Mouse (Mus musculus): ENCODE measurements around the gene Gm5475. TPM values are rescaled to one million over a fixed set of nuclear protein-coding genes. Genes with fewer than 3 reads are reported as not detected.

Gm5475 gene
- polyA plus RNA-seq, 1 experiment from 2014 or later = not detected

DNA sequence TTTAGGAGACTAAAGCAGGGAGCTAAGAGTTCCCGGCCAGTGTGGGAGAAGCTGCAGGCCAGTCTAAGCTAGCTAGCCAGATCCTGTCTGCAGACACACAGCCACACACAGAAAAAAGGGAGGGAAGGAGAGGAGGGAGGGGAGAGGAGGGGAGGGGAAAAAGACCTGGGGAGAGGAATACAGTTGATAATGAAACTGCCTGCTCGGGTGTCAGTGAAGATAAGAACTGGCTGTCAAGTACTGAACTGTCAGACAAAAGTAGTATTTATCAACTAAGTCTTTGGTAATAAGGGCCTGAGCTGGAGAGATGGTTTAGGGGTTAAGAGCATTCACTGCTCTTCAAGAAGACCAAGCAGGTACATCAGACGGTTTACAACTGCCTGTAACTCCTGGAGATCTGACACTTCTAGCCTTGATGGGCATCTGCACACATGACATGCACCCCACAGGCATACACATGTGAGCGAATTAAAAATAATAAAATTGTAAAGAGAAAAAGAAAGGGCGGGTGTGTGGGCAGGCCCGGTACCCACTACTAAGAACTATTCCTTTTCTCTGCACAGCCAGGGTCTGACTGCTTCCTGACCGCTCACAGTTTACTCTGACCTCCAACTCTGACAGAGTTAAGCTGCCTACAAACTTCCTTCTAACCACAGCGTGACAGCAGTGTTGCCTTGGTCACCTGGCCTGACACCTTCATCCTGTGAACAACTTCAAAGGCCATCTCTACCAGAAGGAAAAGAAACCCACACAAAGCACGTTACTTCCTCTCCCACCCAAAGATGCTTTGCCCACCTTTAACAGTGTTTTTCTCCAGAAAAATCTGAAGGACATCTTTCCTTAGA is 1.8 kb upstream of the Gm5475 start:
- Histone ChIP-seq H3K36me3 (ENCODE audit: control insufficient read depth, insufficient read depth) (no peaks in the 10 kb centered on the region), H3K27ac (ENCODE audit: low read length) (peak overlapping the region; percentile 47), H3K4me3 (ENCODE audit: low read length) (no peak overlapping the region), H3K27me3 (ENCODE audit: control insufficient read depth, insufficient read depth, low read length) (peaks cover 3% of the 10 kb centered on the region), H3K4me1 (ENCODE audit: control insufficient read depth, insufficient read depth, low read length) (peaks cover 46% of the 10 kb centered on the region), H3K4me2 (ENCODE audit: low read depth, low read length) (peak overlapping the region; percentile 31), H3K9ac (ENCODE audit: low read length) (peak overlapping the region; percentile 58), H3K9me3 (replicated peaks; ENCODE audit: control insufficient read depth, low read length) (no peaks in the 10 kb centered on the region)
- no peak for ATAC-seq (replicated peaks; ENCODE audit: extremely low read depth, insufficient read depth, low FRiP score)
- 47% methylated on average over 9 of the region's 9 CpGs for WGBS

DNA sequence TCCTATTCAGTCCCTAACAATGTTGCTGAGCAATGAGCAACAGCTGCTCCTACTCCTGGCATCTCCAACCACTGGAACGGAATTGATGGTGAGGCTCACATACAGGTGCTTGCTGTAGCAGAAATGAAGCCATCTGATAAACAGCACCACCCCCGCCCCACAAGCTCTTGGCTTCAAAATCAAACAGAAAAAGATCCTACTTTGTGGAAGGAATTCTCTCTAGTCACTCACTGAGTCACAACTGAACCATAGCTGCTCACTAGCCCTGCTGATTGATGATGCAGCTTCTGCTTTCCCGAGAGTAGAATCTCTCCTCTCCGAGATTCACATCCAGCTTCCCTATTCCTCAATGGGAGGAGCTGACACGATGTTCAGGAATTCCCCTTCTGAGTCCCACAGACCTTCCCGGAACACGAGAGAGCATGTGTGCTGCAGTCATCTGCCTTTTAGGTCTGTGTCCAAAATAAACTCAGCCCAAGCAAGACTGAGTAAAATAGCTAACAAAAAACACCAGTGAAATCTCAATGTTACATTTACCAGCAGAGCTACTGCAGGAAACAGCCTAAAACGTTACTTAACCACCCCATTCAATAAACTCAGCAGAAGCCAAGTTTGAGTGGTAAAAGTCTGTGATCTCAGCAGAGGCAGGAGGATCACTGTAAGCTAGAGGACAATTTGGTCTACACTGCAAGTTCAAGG is 739 bp upstream of the Gm5475 start:
- Histone ChIP-seq H3K4me2 (ENCODE audit: low read depth, low read length) (peak overlapping the region; percentile 100), H3K9ac (ENCODE audit: low read length) (no peak overlapping the region; the same call in 1 of the 2 replicates), H3K36me3 (ENCODE audit: control insufficient read depth, insufficient read depth) (no peaks in the 10 kb centered on the region), H3K4me3 (ENCODE audit: low read length) (peak overlapping the region; percentile 89), H3K27ac (ENCODE audit: low read length) (0 out of 2 replicates have a peak overlapping the region, but pooled peaks have one; percentile 2), H3K9me3 (replicated peaks; ENCODE audit: control insufficient read depth, low read length) (no peaks in the 10 kb centered on the region), H3K4me1 (ENCODE audit: control insufficient read depth, insufficient read depth, low read length) (peaks cover 39% of the 10 kb centered on the region), H3K27me3 (ENCODE audit: control insufficient read depth, insufficient read depth, low read length) (peaks cover 8% of the 10 kb centered on the region)
- no peak for ATAC-seq (replicated peaks; ENCODE audit: extremely low read depth, insufficient read depth, low FRiP score)
- 35% methylated on average over 8 of the region's 8 CpGs for WGBS

DNA sequence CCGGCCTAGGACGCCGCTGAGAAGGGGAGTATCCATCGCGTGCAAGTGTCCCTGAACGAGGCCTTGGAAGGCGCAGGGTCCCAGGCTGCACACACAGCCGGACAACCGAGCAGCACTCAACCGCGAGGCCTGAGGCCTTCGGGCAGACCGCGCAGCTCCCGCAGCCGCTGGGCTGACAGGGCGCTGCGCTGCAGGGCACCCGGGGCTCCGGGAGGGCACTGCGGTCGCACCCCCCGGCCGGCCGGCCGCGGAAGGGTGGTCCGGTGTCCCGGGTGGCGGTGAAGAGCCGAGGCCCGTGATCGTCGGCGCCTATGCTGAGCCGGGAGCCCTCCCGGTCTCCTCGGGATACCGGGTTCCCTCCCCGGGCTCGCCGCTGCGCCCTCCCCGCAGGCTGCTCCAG is 529 bp downstream of the Gm5475 start:
- ATAC-seq (replicated peaks; ENCODE audit: extremely low read depth, insufficient read depth, low FRiP score) = peak; percentile 50
- WGBS = under 1% methylated on average over 38 of the region's 44 CpGs
- Histone ChIP-seq H3K36me3 (ENCODE audit: control insufficient read depth, insufficient read depth) (no peaks in the 10 kb centered on the region), H3K9ac (ENCODE audit: low read length) (peak overlapping the region; percentile 95), H3K27ac (ENCODE audit: low read length) (peak overlapping the region; percentile 46), H3K4me2 (ENCODE audit: low read depth, low read length) (peak overlapping the region; percentile 100), H3K4me1 (ENCODE audit: control insufficient read depth, insufficient read depth, low read length) (peaks cover 39% of the 10 kb centered on the region), H3K4me3 (ENCODE audit: low read length) (peak overlapping the region; percentile 89), H3K27me3 (ENCODE audit: control insufficient read depth, insufficient read depth, low read length) (peaks cover 8% of the 10 kb centered on the region), H3K9me3 (replicated peaks; ENCODE audit: control insufficient read depth, low read length) (no peaks in the 10 kb centered on the region)

DNA sequence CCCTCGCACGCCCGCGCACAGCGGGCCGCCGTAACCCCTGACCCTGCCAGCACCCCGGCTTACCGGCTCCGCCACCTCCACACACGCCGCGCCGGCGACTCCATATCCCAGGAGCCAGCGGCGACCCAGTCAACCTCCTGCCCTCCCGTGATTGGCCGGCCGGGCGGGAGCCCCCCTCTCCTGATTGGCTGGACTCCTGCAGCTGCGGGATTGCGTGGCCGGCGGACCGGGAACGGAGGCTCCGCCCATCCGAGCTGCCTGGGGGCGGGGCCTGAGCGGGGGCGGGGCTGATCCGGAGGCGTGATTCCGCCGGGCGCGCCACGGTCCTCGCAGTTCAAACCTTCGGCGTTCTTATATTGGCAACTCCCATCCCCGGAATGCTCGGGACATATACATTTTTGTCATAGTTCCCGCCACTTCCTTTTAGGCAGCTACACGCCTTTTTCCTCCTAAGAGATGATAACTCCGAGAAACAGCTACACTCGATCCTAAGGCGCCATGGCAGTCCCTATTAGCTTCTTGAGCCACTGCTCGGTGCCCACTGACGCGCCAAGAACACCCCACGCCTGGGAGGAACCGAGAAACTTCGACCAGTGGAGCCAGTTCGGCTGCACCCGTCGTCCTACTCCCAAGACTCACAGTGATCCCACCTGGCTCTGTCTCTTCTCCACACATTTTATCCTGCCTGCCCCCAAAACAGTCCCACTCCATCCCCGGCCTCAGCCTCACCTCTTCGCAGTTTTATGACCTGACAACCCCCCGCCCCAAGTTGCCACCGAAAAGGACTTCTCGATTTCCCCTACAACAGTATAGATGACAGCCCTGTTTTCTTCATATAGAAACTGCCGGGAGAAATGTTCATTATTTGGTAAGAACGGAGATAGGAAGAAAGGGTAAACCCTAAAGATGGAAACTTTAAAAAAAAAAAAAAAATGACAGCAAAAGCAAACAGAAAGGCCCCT is 1.2 kb downstream of the Gm5475 start:
- under 1% methylated on average over 64 of the region's 65 CpGs for WGBS
- Histone ChIP-seq H3K4me2 (ENCODE audit: low read depth, low read length) (peak overlapping the region; percentile 100), H3K4me3 (ENCODE audit: low read length) (peak overlapping the region; percentile 89), H3K27me3 (ENCODE audit: control insufficient read depth, insufficient read depth, low read length) (peaks cover 8% of the 10 kb centered on the region), H3K4me1 (ENCODE audit: control insufficient read depth, insufficient read depth, low read length) (peaks cover 39% of the 10 kb centered on the region), H3K9me3 (replicated peaks; ENCODE audit: control insufficient read depth, low read length) (no peaks in the 10 kb centered on the region), H3K27ac (ENCODE audit: low read length) (0 out of 2 replicates have a peak overlapping the region, but pooled peaks have one; percentile 20), H3K36me3 (ENCODE audit: control insufficient read depth, insufficient read depth) (no peaks in the 10 kb centered on the region), H3K9ac (ENCODE audit: low read length) (peak overlapping the region; percentile 95)
- peak; percentile 98 for ATAC-seq (replicated peaks; ENCODE audit: extremely low read depth, insufficient read depth, low FRiP score)

DNA sequence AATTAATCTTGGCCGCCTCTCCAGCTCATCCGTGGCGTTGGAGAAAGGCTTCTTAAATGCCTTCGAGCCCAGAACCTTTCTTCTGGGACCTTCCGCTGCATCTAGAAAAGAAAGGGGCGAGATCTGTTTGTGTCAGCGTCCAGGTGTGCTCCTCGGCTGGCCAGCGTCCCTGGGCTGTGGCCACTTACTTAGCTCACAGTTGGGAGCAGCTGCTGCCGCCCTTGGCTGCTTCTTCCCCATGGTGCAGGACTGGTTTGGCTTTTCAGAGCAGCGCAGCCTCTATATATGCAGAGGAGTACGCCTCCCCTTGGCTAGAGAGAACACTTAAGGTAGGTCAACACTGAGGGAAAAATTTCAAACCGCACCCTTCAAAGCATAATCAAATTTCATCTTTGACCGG is 2.0 kb downstream of the Gm5475 start:
- H3K4me1 ChIP-seq (ENCODE audit: control insufficient read depth, insufficient read depth, low read length) = peaks cover 38% of the 10 kb centered on the region

DNA sequence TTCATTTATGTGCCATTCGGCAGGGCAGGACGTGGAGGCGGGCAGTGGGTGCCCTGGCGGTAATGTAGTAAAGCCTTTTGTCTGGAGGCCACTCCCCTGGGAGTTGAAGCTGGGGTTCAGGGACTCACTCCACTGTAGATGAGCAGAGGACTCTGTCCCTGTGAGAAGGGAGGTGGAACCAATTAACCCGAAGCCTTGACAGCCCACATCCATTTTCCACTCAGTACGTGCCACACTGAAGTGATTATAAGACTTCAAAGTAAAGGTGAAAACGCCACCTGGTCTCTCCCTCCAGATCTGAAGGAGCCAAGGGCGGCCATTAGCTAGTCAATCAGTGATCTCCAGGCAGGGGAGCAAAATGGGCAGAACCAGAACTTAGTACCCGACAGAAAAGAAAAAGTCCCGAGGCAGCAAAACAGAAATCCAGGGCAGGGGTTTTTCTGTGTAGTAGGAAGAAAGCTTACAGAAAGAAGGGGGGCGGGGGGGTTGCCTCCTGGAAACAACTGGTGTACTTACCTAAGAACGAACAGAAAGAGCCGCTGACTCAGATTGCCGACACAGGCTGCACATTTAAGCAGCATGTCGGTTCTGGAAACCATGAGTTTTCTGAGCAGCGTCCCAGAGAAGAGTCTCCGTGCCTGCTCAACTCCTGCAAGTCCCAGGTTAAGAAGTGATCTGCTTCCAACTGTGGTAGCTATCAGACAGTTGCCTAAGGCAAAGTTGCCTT is 2.6 kb downstream of the Gm5475 start, which contains the start of gene Slc11a2:
TSS of gene Slc11a2 (minus strand) at position 677 of the 727 bp plus-strand sequence.
- WGBS = 32% methylated on average over 17 of the region's 17 CpGs
- peaks cover 32% of the 10 kb centered on the region for H3K4me1 ChIP-seq (ENCODE audit: control insufficient read depth, insufficient read depth, low read length)

More for the DNA sequence above, 2.0 kb downstream of the Gm5475 start:
- peak overlapping the region; percentile 89 for H3K4me3 ChIP-seq (ENCODE audit: low read length)
- no peaks in the 10 kb centered on the region for H3K36me3 ChIP-seq (ENCODE audit: control insufficient read depth, insufficient read depth)
- H3K9ac ChIP-seq (ENCODE audit: low read length) = peak overlapping the region; percentile 66
- ATAC-seq (replicated peaks; ENCODE audit: extremely low read depth, insufficient read depth, low FRiP score) = no peak
- H3K27ac ChIP-seq (ENCODE audit: low read length) = no peak overlapping the region
- peak overlapping the region; percentile 100 for H3K4me2 ChIP-seq (ENCODE audit: low read depth, low read length)
- H3K27me3 ChIP-seq (ENCODE audit: control insufficient read depth, insufficient read depth, low read length) = peaks cover 8% of the 10 kb centered on the region
- no peaks in the 10 kb centered on the region for H3K9me3 ChIP-seq (replicated peaks; ENCODE audit: control insufficient read depth, low read length)
- WGBS = 5% methylated on average over 14 of the region's 14 CpGs

DNA sequence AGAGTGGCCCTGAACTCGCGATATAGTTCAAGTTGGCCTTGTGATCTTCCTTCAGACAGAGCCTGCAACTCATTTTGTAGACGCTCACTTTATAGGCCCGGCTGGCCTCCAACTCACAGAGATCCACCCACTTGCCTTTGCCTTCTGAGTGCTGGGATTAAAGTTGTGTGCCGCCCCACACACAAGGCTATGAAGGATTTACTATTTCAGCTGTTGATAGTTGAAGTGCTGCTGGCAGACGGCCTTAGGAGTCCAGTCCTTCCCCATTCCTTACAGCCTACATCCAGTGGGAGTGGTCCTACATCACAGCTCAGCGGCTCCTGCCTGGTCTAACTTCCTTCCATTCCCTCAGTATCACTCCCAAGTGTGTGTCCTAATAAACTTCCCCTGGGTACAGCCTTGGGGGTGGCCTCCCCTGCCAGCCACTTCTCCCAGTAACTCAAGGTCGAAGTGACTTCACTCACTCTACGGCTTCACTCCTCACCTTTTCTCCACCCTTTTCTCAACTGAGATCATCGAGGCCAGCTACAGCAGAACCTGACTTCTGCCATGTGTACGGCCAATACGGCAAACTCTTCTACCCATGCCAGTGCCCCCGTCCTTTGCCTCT is 6.5 kb downstream of the Gm5475 start:
- peak; percentile 19; the same call in 1 of the 2 replicates for ATAC-seq (replicated peaks; ENCODE audit: extremely low read depth, insufficient read depth, low FRiP score)
- no peak overlapping the region for H3K4me2 ChIP-seq (ENCODE audit: low read depth, low read length)
- H3K4me3 ChIP-seq (ENCODE audit: low read length) = no peak overlapping the region
- whole genome bisulfite sequencing = 62% methylated on average over 13 of the region's 13 CpGs
- H3K36me3 ChIP-seq (ENCODE audit: control insufficient read depth, insufficient read depth) = no peaks in the 10 kb centered on the region
- peaks cover 10% of the 10 kb centered on the region for H3K4me1 ChIP-seq (ENCODE audit: control insufficient read depth, insufficient read depth, low read length)
- H3K9ac ChIP-seq (ENCODE audit: low read length) = no peak overlapping the region
- no peaks in the 10 kb centered on the region for H3K9me3 ChIP-seq (replicated peaks; ENCODE audit: control insufficient read depth, low read length)
- H3K27ac ChIP-seq (ENCODE audit: low read length) = no peak overlapping the region
- peaks cover 8% of the 10 kb centered on the region for H3K27me3 ChIP-seq (ENCODE audit: control insufficient read depth, insufficient read depth, low read length)

More for the DNA sequence above, 2.6 kb downstream of the Gm5475 start, which contains the start of gene Slc11a2:
- H3K36me3 ChIP-seq (ENCODE audit: control insufficient read depth, insufficient read depth) = no peaks in the 10 kb centered on the region
- peaks cover 8% of the 10 kb centered on the region for H3K27me3 ChIP-seq (ENCODE audit: control insufficient read depth, insufficient read depth, low read length)
- H3K9me3 ChIP-seq (replicated peaks; ENCODE audit: control insufficient read depth, low read length) = no peaks in the 10 kb centered on the region
- peak within 1 kb of the TSS; percentile 100 for H3K4me2 ChIP-seq (ENCODE audit: low read depth, low read length)
- no peak for ATAC-seq (replicated peaks; ENCODE audit: extremely low read depth, insufficient read depth, low FRiP score)
- peak within 1 kb of the TSS; percentile 89 for H3K4me3 ChIP-seq (ENCODE audit: low read length)
- no peak within 1 kb of the TSS for H3K27ac ChIP-seq (ENCODE audit: low read length)
- H3K9ac ChIP-seq (ENCODE audit: low read length) = peak within 1 kb of the TSS; percentile 66

Data from heart, embryonic 16.5 days (tissue).